Mouse (Mus musculus): ENCODE measurements around the gene Prcd.

- TF ChIP-seq POLR2A (IDR thresholded peaks at IDR 0.05; ENCODE audit: low read depth, low read length) (no peak), CTCF (conservative IDR thresholded peaks at IDR 0.05; ENCODE audit: insufficient read depth, insufficient read length, low read depth, low read length) (no peak)
Measured at GRCm38 (mm10) chr11:116630171-116630965, 23.0 kb upstream of the Prcd start.

All from kidney, adult 2 months (tissue).